27 mouse cellular contexts compared by ENCODE assay signal in the genomic region with DNA sequence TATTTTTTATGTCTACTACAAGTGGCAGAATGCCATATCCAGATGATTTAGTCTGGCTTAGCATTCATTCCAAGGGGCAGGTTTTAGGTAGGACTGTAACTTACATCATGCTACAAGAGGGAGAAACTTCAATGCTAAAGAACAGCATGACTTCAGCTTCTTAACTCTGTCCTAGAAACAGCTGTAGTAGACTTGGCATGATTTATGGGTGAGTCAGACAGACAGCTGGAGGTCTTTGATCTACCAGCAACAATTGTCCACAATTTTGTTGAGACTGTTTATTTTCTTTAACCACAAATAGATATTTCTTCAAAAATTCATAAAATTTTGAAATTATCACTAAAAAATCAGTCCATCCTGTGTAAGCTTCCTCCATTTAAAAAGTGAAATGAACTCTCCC.
"Had no signal": no experiment of that assay in that cellular context is flagged by ENCODE, and none has a peak within 500 bp of the region (broad histone marks: within the 10 kb centered on the region; RNA-seq: fewer than 3 reads in every experiment).

No protein-coding gene starts in this region.

- H3K27me3 ChIP-seq: embryonic facial prominence, embryonic 12.5 days; embryonic facial prominence, embryonic 13.5 days; embryonic facial prominence, embryonic 15.5 days; forebrain, embryonic 12.5 days; forebrain, embryonic 13.5 days; heart, embryonic 12.5 days had no signal

- ATAC-seq: forebrain, embryonic 13.5 days; forebrain, embryonic 14.5 days; forebrain, embryonic 16.5 days; forebrain, postnatal 0 days had no signal

- H3K9me3 ChIP-seq: embryonic facial prominence, embryonic 10.5 days; embryonic facial prominence, embryonic 12.5 days; embryonic facial prominence, embryonic 13.5 days; embryonic facial prominence, embryonic 15.5 days; forebrain, embryonic 10.5 days; forebrain, embryonic 12.5 days; forebrain, embryonic 13.5 days; heart, embryonic 10.5 days; heart, embryonic 12.5 days had no signal

- H3K27ac ChIP-seq: embryonic facial prominence, embryonic 10.5 days; embryonic facial prominence, embryonic 12.5 days; embryonic facial prominence, embryonic 13.5 days; embryonic facial prominence, embryonic 15.5 days; forebrain, embryonic 10.5 days; forebrain, embryonic 12.5 days; forebrain, embryonic 13.5 days; heart, embryonic 10.5 days had no signal

- H3K4me3 ChIP-seq: embryonic facial prominence, embryonic 10.5 days; embryonic facial prominence, embryonic 12.5 days; embryonic facial prominence, embryonic 13.5 days; embryonic facial prominence, embryonic 15.5 days; erythroblast, embryonic 14.5 days; forebrain, embryonic 10.5 days; forebrain, embryonic 12.5 days; forebrain, embryonic 13.5 days; heart, embryonic 10.5 days; heart, embryonic 12.5 days had no signal

- DNase-seq: cerebellum, adult 9-10 months; cerebellum, adult 9-11 months; cerebellum, postnatal 10 days; cerebellum, postnatal 14 days; cerebellum, postnatal 25 days; cerebellum, postnatal 36 days; embryo, embryonic 11 days; forebrain, postnatal 0 days; gastrocnemius, postnatal 10 days; gastrocnemius, postnatal 14 days; gastrocnemius, postnatal 25 days; gastrocnemius, postnatal 36 days; heart, adult 11 months; heart, adult 18-20 months had no signal

- H3K4me2 ChIP-seq: embryonic facial prominence, embryonic 12.5 days; embryonic facial prominence, embryonic 13.5 days; embryonic facial prominence, embryonic 15.5 days; forebrain, embryonic 12.5 days; forebrain, embryonic 13.5 days; heart, embryonic 11.5 days; heart, embryonic 12.5 days had no signal

- H3K36me3 ChIP-seq: embryonic facial prominence, embryonic 10.5 days; embryonic facial prominence, embryonic 12.5 days; embryonic facial prominence, embryonic 13.5 days; embryonic facial prominence, embryonic 15.5 days; forebrain, embryonic 10.5 days; forebrain, embryonic 12.5 days; heart, embryonic 10.5 days; heart, embryonic 12.5 days had no signal

- H3K9ac ChIP-seq: embryonic facial prominence, embryonic 12.5 days; embryonic facial prominence, embryonic 13.5 days; embryonic facial prominence, embryonic 15.5 days; forebrain, embryonic 12.5 days; forebrain, embryonic 13.5 days; forebrain, postnatal 0 days; heart, embryonic 12.5 days had no signal

- H3K4me1 ChIP-seq: embryonic facial prominence, embryonic 10.5 days; embryonic facial prominence, embryonic 12.5 days; embryonic facial prominence, embryonic 13.5 days; embryonic facial prominence, embryonic 15.5 days; forebrain, embryonic 10.5 days; forebrain, embryonic 12.5 days; forebrain, embryonic 13.5 days; heart, embryonic 10.5 days; heart, embryonic 12.5 days had no signal
